Mouse (Mus musculus): ENCODE data around the gene 2810408A11Rik.

- TF ChIP-seq CTCF (IDR thresholded peaks at IDR 0.05; ENCODE audit: low read depth) (no peak), EP300 (IDR thresholded peaks at IDR 0.05; ENCODE audit: low read depth) (no peak)
These were observed 52.8 kb downstream of the 2810408A11Rik start for GRCm38 (mm10) chr11:69848021-69848420.
